Mouse (Mus musculus) urinary bladder, postnatal 14 days (tissue): ENCODE results near the gene Dao.

Source experiments
- DNase-seq: peaks from one replicate; pipeline ENCODE4 v3.0.0; 2021; ENCODE audit warnings: low spot score

The Dao gene

DNA sequence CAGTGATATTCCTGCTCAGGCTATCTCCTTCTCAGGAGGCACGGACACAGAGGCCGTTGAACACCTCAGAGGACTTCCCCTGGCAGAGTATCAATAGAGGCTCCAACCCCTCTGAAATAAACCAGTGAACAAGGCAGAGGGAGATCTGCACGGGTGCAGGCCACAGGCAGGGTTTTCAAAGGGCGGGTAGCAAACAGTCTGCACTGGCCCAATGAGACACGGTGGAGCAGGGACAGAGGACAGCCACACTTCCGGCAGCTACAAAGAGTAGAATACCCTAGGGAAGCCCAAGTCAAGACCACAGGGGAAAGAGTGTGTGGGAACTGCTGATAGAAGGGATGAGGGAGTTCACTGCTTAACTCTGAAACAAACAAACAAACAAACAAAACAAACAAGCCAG lies 20.0 kb upstream of the Dao start:
- DNase-seq = no peak

DNA sequence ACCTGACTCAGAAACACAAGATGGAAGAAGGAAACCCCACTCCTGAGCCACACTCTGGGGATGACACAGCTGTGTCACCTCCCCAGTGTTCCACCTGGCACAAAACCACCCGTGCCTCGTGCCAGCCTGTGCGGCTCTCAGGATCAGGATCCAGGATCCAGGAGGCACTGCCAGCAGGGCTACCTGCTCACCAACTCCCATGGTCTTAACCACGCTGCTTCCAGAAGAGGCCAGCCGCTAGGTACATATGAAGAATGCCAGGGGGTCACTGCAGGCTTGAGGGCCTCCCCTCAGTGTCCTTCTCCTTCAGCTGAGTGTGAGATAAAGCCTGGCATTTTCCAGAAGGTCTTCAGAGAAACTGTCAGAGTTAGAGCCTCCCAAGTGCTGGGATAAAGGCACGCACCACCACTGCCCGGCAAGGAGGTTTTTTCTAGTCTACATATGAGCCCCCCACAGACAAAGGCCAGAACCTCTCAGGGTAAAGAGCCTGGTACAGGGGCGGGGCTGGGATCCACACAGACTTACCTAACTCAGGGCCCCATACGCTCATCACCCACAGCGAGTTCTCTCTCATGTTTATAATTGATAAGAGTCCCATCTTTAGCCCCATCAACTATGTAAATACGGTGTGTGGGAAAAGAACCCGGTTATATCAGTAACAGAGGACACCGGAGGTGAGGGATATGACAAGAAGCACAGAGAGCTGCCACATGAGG lies 19.3 kb upstream of the Dao start:
- DNase-seq = no peak

DNA sequence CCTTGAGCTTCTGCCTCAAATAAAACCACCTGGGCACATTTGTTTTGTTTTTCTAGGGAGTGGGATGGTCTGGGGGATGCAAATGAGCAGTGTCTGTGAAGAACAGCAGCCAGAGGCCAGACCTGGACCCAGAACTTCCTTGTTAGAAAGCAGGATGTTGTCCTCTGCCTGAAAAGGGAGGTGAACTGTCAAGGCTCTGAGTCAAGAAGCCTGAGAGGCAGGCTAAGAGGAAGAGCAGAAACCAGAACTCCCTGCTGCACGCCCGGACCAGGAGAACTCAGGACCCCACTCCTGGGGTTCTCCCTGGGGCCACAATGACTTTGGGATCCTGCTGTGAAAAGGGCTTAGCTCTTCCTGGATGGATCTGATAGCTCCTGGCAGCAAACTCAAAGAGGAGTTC lies 17.8 kb upstream of the Dao start:
- DNase-seq = no peak

DNA sequence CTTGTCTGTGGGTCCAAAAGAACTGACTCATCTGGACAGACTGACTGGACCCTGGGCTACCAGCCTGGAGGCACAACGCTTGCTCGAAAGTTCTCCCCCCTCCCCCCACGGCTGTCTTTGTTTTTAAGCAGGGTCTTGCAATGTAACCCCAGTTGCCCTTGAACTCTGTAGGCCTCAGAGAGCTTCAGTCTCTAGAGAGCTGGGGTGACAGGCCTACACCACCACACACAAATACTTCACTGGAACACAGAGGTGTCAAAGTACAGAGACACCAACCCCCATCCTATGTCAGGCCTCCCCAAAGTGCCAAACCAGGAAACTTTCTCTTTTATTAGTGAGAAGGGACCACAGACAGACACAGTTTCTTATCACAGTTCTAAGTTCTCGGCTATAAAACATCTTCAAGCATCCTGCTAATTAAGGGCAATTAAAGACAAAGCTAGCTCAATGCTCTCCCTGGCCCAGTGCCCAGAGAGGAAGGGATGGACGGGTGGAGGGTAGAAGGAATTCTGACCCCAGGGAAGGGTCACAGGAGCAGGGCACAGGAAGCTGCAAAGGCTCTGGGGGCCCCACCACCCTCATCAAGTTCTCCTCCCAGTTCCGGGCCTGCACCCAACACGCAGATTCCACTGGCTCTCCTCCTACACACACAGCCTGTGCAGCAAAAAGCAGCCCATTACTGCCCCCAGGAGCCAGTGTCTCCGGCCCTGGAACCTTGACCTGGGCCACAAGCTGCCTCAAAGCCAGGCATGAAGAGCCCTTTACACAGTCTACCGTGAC lies 17.1 kb upstream of the Dao start:
- DNase-seq = peak; percentile 68

DNA sequence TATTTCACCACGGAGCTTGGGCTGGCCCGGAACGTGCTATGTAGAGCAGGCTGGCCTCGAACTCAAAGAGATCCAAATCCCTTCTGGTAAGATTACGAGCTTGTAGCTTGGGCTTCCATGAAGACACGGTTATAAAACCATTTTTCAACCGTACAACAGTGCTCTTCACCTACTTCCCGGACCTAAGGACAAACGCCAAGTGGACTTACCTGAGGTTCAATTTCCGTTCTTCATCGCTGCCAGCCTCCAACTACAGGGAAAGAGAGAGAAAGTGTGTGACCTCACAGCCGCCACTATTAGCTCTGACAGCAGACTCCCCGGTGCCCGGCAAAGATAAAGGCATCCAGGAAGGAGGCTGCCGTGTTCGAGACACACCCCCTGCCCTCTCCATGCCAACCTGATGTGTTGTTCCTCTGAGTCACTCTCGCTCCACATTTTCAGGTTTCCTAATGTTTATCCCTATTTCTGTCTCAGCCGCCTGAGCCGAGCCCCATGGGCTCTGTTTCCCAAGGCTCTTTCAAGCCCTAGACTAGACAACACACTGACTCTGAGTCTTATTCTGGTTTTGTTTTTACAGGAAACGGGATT lies 14.0 kb upstream of the Dao start:
- DNase-seq = peak; percentile 53

DNA sequence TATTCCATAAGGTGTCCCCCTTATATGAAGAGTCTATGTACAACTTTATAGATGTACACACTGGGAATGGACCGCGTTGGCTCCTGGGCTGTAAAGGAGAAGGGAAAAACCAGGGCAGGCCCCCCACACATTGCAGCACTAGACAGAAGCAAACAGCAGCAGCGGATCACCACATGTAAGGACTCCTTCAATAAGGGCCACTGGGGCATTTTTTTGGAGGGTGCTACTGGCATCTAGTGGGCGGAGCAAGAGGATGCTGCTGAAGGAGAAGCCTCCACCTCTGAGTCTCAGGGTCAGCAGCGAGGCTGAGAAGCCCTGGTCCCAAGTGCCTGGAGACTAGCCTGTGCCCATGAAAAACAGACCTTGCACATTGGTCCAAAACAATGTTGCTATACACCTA lies 12.9 kb upstream of the Dao start:
- no peak for DNase-seq

DNA sequence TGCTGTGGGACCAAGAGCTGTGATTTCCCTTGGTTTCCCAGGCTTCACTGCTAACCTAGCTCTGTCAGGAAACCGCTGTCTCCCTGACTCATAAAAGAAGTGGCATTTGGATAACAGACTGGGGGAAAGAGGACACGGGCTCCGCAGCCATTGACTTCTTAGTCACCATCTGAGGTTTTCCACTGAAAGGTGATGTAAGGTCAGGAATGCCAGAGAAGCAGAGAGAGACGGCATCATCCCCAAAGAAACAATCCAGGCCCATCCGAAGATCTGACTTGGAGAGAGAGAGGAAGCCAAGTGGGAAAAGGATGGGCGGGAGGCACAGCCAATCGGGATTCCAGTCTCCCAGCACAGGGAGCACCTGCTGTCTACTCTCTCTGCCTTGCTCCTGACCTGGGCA lies 12.4 kb upstream of the Dao start:
- no peak for DNase-seq

DNA sequence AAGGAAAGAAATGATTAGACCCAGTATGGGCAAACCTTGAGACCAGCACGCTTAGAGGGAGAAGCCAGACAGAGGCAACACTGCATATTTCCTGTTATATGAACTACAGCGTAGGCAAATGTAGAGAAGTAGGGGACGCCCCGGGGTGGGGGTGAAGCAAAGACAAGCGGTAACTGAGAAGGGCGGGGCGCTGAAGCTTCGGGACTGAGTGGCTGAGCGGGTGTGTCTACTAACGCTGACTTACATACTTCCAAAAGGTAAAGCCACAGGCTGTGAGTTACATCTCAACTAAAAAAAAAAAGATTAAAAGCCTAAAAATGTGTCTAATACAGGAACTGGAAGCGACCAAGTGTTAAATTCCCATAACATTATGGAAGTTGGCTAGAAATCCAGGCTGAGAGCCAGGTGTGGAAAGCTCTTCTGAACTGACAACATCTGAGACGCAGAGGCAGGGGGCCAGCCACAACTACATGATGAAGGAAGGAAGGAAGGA lies 11.1 kb upstream of the Dao start:
- DNase-seq = peak; percentile 53

DNA sequence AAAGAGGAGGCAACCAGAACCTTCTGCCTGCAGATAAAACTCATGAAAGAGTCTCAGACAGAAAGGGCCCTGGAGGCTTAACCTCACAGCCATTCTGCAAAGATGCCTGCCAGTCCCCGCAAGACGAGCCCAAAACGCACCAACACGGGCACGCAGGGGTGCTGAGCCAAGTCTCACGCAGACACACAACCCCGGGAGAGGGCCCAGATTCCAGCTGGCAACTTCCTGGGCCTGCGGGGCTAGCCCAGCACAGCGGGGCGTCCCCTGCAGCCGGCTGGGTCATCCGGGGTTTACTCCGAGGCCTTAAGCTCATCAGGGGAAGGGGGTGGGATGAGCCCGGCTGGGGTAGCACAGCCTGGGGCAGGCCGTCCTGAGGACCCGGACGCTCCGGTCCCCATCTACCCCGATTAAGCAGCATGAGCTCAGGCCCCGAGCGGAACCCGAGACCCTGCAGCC lies 10.4 kb upstream of the Dao start:
- peak; percentile 38 for DNase-seq

DNA sequence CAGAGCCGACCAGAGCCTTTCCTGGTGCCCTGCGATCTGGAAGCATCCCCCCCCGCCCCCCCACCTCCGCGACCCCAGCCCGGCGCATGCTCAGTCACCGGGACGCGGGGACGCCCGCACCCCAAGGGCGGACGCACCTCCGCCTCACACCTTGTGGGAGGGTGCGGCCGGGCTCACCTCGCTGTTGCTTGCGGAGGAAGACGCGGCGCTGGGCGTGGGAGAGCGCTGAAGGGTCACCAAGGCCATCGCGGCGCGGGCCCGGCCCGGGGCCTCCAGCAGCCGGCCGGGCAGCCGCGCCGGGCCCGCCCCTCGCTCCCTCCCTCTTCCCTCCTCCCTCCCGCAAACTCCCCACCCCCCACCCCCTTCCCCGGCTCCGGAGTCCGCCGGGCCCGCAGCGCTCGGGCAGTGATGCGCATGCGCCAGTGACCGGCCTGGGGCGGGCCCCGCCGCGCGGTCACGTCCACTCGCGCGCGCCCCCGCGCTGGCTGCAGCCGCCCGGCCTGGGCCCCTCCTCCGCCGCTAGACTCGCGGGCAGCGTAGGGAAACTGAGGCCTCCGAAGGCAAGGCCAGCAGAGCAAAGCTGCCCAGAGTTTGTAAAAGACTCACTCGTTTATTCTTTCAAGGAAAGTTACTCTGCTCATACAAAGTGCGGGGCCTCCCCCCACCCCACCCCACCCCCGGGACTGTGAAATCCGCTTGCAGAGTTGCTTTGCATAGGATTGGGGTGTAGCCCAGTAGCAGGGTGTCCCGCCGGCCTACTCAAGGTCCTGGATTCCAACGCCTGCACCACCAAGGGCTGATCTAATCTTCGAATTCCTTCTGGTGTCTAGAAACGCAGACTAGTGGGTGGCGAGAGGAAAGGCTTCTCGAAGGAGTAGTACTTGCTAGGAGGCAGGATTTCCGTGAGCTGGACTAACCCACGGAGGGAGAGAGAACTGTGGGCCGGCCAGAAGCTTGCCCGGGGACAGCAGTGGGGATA lies 9.7 kb upstream of the Dao start, which contains the start of gene Ssh1:
Gene Ssh1, minus strand, starts transcription at position 408 of the 979 bp plus-strand sequence.
- DNase-seq = peak; percentile 91

DNA sequence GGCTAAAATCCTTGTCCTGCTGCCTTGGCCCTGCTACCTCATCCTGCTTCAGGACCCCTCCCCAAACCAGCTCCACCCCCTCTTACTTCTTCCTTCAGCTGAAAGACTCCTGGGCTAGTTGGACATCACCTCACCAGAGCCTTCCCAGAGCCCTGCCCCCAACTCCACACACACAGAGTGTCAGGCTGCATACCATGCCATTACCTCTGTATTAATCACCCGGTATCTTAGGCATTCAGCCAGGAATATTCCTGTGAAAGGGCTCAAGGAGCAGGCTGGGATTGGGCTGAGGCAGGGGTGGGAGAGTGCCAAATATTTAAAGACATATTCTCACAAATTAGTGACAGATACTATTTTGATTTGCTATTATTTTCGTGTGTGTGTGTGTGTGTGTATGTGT lies 7.0 kb upstream of the Dao start:
- no peak for DNase-seq

DNA sequence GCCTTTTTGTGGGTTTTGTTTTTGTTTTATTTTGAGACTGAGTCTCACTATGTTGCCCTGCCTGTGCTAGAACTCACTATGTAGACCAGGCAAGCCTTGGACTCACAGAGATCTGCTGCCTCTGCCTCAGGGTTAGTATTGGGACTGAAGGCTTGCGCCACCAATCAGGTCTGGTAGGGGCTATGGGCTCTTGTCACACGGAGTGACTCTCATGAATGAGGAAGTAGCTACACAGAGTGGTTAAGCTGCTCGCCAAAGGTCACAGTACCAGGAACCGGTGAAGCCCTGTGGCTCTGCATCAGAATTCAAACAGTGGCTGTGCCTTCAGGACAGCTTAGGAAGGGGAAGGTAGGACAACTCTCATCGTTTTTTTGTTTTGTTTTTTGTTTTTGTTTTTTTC lies 4.1 kb upstream of the Dao start:
- peak; percentile 26 for DNase-seq

DNA sequence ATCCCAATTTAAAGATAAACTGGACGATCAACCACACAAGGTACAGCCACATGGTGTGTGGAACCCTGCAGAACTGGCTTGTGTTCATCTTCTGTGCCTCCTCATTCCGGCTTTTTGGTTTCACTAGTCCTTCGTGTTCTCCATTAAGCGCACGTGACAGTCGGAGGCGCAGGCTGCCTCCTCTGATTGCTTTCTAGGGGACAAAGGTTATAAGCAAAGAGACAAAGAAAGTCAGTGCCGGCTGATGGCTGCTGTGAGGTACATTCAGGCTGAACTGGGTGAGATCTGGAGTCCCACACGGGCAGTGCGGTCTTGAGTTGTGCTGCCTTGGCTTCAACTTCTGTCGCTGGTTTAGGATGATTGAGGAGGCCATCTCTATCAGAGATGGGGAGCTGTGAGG lies 1.1 kb downstream of the Dao start:
- DNase-seq = no peak

DNA sequence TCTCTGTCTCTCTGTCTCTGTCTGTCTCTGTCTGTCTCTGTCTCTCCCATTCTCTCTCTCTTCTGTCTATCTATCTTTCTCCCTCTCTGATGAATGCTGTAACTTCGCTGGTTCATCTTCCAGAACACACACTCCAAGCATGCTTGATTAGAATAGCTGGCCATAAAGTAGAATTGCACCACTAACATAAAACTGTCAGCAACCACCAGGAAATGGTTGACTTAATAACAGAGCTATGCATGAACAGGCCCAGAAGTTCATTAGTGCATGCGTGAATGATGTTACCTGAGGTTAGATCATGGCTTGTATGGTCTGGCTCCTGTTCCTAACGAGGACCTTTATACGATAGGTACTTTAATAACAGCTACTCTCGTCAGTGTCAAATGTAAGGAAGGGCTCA lies 1.6 kb downstream of the Dao start:
- no peak for DNase-seq

DNA sequence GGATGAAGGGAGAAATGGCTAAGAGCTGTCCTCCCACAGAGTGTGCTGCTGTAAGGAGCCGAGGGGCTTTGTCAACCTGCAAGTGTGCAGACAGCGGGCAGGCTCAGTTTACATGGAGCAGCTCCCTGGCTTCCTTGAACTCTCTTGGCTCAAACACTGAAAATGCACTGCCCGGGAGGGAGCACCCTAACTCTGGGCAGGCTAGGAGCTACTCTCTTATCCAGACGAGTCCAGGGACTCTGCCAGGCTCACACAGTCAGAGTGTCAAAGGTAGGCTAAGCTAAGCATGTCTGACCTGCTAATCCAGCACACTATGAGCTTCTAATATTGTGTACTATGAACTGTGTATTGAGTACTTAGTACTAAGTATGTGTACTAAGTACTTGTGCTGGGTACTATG lies 3.5 kb downstream of the Dao start:
- DNase-seq = no peak

DNA sequence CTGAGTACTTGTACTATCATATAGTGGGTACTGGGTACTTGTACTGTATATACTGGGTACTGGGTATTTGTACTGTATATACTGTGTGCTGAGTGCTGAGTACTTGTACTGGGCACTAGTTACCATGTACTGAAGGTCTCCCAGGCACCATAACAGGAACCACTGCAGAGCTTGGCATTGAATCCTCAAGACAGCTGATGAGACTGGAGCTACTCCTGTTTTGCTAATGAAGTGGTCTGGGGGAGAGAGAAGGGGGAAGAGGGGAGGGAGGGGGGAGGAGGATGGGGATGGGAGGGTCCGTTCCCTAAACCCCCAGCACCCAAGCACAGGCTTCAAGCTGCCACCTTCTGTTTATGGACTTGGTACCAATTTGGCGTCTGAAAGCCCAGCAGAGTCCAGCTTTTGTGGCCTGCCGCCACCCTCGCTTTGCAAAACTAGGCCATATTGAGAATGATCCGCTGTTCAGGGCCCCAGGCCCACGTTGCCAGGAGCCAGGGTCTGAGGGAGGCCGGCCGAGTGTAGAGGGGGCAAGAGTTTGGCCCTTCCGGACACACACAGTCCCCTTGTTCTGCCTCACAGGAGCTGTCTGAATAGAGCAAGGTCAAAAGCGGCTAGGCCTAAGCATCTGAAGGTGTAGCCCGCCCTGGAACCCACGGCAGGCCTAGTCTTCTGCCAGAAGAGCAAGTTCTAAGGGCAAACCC lies 4.4 kb downstream of the Dao start:
- no peak for DNase-seq

DNA sequence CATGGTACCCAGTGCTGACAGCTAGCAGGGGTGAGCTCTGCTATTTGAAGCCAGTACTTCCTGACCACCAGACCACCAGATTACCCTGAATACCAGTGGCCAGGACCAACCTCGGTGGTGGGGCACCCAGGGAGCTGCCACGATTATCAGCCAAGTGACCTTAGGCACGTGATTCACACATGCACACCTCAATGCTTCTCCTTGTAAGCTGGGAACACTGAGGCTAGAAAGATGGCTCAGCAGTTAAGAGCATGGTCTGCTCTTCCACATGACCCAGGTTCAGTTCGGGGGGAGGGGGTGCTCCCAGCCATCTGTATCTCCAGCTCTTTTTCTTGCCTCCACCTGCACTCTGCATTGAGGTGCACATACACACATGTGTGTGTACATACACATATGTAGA lies 5.5 kb downstream of the Dao start:
- no peak for DNase-seq

DNA sequence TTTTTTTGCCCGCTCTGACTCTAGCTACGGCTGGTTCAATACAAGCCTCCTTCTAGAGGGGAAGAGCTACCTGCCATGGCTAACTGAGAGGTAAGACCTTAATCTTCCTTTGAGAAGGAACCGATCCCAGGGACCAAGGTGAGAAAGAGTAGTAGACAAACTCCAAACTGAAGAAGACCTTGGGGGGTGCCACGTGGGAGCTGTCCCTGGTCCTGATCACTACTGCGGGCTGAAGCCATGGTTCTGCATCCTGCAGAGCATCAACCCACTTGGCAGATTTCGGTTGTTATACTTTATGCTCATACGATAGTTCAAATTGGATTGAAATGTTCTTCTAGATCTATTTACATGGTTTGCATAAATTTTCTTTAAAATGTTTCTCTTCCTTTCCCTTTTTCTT lies 11.6 kb downstream of the Dao start:
- DNase-seq = no peak

DNA sequence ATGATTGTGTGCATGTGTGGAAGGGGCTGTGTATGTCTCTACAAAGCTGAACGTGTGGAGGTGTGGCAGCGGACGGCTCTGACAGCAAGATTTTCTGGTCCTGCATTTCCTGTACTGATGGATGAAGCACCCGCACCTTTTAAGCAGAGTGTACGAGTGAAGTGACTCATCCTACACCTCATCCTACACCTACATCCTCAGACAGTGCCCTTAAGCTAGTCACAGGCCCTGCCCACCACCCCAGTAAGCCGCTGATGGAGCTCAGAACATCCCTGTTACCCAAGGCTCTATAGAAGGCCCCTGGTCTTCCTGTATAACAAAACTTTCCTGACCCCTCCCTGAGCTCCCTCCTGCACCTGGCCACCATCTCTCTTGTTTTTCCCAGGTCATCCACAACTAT lies 20.9 kb downstream of the Dao start:
- DNase-seq = no peak

DNA sequence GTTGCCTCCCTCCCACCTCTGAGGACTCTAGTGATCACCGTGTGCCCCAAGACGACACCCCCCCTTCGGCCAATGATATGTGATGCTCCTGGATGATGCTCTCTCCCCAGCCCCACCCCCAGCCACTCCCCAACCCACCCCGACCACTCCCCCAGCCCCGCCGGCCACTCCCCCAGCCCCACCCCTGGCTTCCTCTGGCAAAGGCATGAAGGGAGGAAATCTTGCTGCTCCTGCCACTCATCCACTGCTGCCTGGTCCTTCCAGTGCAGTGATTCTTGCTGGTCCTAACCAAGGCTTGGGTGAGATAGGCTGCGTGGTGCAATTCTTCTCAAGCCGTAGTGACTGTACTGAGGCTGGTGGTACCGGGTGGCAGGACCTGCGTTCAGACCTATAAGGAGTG lies 21.4 kb downstream of the Dao start:
- no peak for DNase-seq

DNA sequence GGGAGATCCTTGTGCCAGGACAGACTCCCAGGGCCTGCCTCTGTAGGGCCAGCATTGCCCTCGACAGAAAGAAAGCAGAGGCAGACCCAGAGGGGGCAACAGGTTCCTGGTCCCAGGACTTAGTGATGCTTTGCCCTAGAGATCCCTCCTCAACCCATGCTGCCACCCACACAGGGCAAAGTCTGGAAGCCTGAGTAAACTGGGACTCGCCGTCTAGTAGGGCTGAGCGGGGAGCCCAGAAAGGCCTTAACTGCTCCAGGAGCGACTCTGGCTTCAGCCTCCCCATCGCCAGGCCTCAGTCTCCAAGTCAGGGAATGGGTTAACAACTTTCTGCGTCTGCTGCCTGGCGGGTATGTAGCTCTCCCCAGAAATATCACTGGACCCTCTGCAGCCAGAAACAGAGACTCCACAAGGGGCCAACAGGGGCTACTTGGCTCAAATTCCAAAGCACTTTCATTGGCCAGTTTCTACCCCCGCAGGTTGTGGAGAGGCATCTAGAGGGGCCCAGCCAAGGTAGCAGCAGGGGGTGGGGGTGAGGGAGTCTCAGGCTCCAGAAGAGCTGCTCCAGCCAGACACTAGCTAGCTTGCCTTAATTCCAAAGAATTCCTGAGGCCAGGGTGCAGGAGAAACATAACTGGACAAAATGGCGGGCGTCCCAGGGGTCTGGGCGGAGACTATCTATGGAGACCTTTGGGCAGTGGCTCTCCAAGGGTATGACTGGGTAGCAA lies 23.9 kb downstream of the Dao start:
- DNase-seq = no peak
